Mouse (Mus musculus) lung, postnatal 25 days (tissue): ENCODE results near the gene Cfap97.

Source experiments
- DNase-seq: peaks from one replicate; pipeline ENCODE4 v3.0.0; 2022; ENCODE audit warnings: low spot score

Cfap97 gene

DNA sequence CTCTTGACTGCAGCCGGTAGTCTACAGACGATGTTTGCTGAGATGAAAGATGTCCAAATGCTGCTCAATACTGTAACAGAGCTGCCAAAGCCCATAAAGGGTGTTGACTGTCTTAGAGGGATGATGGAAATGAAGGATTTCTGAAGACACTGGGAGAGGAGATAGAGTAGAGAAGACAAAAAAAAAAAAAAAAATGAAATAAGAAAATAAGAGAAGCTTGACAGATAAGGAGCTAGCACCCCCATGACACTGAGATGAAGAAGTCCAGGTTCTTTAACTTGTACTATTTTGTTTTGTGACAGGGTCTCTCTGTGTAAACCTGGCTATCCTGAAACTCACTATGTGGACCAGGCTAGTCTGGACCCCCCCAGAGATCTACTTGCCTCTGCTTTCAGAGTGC, 1.5 kb downstream of the Cfap97 start:
- DNase-seq = no peak

DNA sequence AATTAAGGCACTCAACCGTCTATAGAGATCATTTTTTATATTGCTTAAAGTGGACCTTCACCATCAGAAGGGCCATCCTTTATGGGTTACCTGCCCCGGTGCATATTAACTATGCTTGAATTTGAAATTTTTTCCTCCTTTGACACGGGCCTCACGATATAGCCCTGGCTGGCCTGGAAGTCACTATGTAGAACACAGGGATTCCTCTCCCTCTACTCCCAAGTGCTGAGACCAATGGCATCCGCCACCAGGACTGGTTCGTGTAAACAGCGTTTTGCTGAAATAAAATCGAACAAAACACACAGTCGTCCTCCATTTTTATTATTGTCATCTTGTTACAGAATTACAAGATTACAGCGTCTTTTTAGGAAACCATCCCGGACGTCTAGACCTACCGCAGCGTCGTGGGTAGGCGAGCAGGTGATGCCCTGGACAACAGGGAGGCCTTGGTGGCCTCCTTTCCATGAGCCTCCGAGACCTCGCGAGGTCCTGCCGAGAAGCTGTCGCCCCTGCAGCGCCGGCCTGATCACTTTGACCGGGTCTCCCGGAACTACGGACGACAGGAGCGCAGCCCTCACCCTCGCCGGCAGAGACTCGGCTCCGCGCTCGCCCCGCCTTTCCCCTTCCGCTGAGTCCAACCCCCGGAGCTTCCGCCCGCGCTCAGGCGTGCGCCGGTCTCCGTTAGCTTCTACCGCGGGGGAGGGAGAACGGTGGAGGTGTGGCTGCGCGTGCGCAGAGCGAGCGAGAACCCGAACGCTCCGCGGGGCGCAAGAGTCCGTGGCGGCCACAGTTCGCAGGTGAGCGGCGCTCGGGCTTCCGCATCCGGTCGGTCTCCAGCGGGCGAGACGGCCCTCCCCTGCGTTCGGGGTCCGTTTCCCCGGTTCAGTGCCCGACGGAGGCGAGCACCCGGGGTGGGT, 11.6 kb downstream of the Cfap97 start:
- peak; percentile 98 for DNase-seq

DNA sequence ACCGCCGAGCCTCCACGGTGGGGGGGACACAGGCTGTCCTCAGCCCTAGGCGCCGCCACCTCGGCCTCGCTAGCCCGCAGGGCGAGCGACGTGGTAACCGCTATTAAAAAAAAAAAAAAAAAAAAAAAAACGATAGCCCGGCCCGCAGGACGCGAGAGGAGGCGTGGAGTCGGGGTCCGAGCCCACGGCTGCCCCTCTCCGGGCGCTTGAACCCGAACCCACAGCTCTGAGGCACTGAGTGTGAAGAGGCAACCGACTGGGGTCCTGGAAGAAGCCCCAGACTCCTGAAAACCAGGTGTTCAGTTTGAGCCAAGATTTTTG, 12.3 kb downstream of the Cfap97 start:
- DNase-seq = no peak

DNA sequence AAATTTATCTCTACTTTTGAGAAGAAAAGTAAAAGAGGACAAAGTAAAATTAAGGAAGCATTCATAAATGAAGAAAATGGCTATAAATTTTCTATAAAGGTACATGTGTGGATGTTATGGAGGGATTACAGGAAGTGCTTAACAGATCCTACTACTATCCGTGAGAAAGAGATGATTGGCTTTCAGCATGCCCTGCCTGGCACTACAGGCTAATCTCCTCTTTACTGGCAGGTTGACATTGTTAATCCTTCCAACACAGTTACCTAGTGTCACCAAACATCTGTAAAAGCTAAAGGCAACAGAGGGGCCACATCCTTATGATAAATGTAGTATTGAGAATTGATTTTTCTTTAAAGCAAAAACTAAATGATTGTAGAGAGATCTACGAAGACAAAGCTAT, 22.1 kb downstream of the Cfap97 start:
- no peak for DNase-seq

DNA sequence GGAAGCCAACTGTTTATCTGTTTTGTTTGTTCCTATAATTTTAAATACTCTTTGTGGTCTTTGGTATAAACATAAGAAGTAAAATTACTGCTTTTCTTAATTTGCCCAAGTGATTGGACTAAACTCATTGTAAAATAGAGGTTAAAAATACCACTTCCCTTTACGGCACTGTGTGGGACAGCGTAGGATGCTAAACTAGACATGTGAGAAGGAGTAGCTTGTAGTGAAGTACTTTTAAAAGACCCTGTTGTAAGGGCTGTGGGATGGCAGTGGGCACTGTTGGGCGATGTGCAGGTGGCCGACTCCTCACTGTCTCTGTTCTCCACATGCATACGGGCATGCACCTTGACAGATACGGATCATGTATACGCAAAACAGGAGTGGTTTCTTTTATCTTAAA, 28.6 kb downstream of the Cfap97 start:
- no peak for DNase-seq

DNA sequence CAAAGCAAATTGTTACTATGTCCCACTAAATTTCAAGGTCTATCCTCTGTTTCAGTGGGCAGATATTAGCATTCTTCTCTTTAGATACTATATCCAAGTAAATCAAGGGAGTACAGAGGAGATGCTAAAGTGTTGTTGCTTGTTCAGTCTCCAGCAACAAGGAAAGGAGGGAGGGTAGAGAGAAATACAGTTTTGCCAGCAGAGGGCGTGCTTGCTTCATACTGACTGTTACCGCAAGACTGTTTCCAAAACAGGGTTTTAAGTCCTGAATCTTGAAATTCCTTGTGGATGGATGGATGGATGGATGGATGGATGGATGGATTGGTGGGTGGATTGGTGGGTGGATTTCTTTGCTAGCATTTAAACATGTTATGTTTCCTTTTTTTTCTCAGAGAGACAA, 33.8 kb downstream of the Cfap97 start:
- DNase-seq = peak; percentile 36

DNA sequence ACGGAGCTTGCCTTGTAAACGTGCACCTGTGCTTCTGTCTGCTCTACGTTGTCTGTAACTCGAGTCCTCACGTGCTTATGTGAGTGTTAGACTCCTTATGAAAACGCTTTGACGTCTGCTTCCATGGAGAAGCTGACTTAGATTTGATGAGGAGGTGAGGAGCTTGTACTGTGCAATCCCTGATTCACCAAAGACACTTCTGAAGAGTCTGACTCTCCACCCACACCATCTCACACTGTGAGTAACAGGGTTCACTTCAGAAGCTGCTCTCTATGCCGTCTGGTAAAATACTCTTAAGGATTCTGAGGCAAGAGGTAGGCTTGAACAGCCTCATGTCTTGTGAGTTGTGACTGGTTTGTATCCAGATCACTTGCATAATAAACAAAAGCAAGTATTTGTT, 41.5 kb downstream of the Cfap97 start:
- no peak for DNase-seq

DNA sequence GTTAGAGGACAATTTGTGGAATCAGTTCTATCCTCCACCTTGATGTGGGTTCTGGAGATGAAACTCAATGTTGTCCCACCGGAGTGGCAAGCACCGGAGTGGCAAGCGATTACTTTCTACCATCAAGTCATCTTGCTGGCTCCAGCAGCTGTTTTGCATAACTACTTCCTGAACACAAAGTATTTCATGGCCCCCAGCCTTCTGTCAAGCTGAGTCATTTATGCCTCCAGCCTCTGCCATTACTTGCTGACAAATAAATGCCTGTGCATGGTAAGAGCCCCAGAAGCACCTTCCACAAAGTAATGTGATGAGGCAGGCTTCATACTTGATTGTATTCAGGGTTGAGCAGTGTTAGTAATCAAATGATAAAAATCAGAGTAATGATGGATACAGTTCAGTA, 45.3 kb downstream of the Cfap97 start:
- no peak for DNase-seq

DNA sequence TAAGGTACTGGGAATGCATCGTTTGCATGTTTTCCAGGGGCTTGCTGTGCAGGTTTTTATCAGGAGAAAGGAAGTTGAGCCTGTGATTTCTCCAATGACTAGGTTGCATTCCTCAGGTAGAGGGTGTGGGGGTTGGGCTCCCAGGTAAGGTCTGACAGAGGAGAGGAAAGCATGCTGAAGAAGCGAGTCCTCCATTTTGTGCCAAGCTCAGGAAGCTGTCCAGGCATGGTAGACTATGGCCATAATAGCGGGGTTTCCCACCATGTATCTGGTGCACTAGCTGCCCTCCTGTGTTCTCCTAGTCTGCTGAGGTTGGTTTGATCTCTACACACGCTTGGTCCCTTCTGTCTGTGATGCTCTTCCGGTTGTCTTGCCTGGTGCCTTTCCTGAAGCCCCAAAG, 46.1 kb downstream of the Cfap97 start:
- DNase-seq = no peak

DNA sequence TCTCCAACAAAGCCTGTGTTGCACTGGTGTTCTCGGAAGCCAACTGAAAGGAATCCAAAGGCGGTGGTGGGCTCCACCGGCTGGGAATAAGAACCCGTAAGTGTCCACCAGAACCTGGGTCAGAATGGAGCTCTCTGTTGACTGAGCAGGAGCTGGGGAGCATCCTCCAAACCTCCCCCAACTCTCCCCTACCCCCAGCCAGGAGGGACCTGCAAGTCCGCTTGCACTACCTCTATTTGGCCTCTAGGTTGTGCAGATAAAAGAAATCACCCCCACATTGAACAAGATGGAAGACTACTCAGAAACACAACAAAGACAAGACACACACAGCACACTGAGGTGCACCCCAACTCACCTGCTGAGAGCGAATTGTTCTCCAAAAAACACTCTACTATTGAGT, 50.8 kb downstream of the Cfap97 start:
- no peak for DNase-seq

DNA sequence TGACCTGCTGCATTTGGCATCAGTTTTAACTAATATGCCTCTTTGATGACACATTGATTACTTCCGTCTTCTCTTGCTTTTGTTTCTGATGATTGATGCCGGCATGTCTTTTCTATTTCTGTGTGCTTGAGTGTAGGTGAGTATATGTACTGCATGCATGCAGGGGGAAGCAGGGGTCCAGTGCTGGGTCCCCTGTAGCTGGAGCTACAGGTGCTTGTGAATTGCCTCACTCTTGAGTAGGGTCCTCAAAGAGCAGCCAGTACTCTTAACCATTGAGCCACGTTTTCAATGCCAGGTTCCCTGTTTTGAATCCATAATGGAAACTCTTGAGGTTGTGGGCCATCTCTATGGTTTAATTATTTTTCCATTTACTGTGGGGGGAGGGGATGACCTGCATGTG, 52.7 kb downstream of the Cfap97 start:
- no peak for DNase-seq

DNA sequence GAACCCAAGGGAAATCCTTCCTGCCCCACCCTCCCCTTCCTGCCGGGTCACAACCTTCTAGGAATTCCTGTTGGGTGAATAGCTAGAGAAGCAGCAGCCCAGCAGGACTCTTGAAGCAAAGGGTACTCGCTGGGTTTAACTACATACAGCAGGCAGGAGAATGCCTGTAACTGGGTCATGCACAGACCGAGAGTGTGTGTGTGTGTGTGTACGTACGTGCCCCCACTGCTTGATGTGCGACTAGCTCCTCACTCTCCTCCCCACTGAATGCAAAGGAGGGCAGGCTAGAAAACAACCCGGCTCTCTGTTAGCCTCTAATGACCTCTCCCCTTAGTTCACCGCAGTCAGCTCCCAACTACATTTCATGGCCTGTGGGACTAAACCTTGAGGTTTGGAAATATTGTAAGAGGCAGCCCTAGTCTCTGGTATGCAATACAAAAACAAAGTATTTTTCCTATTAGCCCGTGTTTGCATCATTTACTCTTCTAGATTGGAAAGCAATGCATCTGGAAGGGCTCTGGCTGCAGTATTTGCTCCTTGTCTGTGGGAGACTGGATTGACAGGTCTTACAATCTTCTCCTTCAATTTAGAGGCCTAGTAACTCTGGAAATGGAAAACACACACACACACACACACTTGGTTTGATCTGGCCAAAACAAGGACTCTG, 53.5 kb downstream of the Cfap97 start:
- no peak for DNase-seq

DNA sequence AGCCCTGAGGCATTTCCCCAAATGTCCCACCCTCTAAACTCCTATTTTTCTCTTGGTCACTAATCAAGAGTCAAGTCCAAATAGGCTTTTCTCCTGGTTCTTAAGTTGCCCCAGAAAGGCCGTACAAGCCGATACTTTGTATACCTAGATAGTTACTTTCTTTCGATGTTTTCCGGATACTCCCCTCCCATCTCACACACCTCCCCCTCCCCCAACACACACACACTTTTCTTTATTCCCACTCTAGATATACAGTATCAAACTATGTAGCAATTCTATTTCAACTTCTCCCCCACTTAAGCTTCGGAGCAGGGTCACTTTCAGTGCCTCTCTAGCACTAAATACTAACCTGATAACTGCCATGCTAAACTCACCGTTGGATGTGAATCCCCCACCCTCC, 54.5 kb downstream of the Cfap97 start:
- no peak for DNase-seq

DNA sequence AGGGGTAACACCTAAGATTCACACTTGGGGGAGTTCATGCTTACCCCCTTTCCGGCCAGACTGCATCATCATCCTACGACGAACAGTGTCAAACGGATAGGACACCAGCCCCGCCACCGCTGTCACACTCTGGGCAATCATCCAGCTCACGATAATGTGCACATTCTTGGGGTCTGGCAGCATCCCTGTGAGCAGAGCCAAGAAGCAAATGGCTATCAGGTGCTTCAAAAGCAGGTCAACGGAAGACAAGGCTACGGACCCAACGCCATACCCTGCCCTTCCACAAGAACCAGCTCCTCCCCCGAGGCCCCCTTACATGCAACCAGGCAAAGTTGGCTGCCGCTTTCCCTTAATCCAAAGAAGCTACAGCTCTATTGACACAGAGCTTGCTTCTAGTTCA, 56.8 kb downstream of the Cfap97 start:
- no peak for DNase-seq

DNA sequence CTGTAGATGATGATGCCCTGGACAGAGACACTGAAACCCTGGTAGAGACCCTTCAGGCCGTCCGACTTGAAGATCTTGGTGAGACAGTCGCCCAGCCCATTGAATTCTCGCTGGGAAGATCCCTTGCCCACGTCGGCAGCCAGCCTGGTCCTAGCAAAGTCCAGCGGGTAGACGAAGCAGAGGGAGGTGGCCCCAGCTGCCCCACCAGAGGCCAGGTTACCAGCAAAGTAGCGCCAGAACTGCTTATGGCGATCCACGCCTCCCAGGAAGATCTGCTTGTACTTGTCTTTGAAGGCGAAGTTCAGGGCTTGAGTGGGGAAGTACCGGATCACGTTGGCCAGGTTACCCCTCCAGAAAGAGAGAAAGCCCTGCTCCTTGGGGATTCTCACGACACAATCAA, 57.5 kb downstream of the Cfap97 start:
- DNase-seq = no peak

DNA sequence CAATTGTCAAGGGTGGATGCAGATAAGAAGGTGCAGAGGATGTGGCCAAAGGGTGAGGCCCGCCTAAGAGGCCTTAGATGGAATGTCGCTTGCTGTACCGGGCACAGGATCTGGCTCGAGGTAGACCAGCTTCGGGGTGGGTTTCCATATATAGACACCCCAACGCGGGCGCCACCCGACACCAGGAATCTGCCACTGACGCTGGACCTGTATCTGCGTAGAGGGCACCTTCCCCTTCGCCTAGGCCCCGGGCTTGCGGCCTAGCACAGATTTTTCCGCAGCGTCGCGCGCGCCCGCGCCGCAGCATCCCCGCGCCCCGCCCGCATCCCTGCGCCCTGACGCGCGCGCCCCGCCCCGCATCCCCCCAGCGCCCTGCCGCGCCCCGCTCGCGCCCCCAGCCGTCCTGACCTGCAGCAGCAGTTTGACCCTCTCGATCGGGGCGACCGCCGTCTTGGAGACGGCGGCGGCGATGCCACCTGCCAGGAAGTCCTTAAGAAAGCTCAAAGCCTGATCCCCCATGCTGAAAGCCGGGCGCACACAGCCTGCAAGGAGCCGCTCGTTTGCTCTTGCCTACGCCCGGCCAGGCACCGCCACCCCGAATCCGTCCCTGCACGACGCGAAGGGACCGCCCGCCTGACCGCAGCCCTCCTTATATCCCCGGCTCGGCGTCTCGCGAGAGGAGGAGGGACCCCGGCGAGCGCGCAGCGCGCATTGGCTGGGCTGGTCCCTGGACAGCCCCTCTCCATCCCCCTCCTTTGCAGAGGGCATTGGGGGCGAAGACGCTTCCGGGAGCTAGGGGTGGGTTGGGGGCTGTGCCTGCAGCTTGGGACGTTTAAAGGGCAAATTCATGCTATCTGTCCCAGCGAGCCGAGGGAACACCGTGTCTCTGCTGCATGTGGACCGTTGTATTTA, 59.1 kb downstream of the Cfap97 start, which contains the start of gene Slc25a4:
TSS of gene Slc25a4 (minus strand) at position 881 of the 912 bp plus-strand sequence.
- DNase-seq = peak; percentile 96

DNA sequence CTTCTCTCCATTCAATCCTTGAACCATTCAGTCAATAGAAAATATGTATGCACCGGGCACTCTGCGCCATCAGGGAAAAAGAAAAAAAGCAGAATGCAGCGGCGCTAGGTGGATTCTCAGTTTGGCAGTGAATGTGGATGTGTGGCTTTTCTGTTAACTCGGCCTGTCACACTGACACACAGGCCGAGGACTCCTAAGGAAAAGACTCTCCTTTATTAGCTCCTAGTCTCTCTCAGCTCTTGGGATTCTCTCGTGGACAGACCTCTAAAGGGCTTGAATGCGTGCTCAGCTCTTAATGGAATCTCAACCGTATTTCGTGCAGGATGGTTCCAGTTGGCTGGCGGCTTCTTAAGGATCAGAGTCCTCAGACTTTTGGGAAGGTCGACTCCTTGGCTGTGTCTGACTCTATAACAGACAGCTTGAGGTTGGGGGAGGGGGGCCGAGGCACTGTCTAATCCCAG, 60.1 kb downstream of the Cfap97 start:
- no peak for DNase-seq

DNA sequence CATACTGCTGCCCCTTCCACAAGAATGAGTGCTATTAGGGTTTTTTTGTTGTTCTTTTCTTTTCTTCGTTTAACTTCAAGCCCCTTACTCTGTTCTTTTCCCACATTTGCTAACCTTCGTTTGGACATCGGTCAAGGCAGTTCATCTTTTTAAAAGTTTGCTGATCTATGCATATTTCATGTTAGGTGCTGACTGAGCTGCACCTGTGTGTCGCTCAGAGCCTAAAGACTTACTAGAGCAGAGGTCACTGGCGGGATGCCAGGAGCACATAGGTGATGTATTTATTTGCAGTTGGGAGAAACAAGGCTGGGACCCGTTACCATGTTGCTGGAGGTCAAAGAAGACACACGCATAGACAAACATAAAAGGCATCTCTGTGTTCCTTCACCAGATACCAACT, 60.6 kb downstream of the Cfap97 start:
- DNase-seq = no peak

DNA sequence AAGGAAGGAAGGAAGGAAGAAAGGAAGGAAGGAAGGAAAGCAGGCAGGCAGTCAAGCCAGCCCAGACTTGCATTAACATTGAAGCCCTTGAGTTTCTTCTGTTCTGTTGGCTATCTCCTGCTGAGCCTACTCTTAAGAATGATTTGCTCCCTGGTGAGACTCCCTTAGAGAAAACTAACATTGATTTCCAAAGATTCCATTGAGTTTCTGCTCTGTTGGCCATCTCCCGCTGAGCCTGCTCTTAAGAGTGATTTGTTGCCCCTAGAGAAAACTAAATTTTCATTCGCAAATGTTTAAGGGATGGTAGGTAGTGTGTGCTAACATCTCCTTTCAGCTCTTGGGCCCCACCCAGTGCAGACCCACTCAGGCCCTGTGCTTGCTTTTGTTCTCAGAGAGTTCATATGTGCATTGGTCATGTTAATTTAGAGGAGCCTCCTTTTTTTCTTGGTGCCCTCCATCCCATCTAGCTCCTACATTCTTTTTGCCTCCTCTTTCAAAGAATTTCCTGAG, 62.5 kb downstream of the Cfap97 start:
- no peak for DNase-seq

DNA sequence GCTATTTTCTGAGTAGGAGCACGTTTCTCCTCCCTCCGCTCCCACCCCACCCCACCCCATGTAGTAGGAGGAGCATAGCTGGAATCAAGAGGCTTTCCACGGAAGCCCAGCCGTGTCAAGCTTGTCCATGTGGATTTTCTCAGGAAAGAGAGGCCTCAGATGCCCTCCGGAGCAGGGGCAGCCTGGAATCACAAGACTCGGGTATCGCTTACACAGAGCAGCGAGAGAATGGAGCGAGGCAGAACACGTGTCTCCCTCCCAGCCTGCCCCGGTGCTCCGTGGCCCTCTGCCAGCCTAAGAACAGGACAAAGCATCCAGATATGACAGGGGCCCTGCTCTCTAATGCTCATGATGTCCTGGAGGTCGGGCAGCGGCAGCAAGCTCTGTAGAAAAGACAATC, 65.3 kb downstream of the Cfap97 start:
- DNase-seq = no peak

DNA sequence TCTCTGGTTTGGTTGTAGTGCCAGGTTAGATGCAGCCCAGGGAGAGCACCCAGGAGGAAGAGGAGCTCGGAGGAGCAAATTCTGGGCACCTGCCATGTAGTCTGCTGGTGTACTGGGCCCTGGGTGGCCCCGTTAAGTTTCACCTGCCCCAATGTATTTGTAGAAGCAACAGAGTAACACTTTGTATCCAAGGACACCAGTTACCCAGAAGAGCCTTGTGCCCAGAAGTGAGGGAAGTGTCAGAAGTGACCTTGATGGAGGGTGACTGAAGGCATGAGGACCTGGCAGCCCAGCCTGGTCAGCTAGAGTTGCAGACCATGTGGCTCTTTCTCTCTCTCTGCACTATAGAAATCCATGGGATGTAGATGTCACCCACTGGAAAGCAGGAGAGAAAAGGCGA, 69.0 kb downstream of the Cfap97 start:
- no peak for DNase-seq

DNA sequence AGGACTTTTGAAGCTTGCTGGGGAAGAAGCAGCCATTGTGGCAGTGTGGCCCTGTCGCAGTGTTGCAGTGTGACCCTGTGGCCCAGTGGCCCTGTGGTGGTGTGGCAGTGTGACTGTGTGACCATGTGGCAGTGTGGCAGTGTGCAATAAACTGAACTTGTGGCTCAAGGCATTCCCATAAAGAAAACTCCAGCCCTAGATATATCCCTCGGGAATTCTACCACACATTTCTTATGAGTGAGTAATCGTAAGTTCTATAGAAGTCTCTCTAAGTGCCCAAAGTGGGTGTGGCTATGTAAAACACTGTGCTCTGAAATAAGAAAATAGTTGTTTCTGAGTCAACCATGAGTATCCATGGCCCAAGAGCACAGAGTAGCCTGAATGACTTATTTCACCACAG, 73.9 kb downstream of the Cfap97 start:
- no peak for DNase-seq
